Mouse (Mus musculus) adrenal gland, postnatal 0 days (tissue): Measurements from ENCODE around the gene Wdr92. TPM values are rescaled to one million over a fixed set of nuclear protein-coding genes. Genes with fewer than 3 reads are reported as not detected.

Experiments
- polyA plus RNA-seq: library from polyadenylated mRNA; unstranded; fragments of >200 nt; fragmentation: Nextera tagmentation; extraction: Ambion mirVana; gene quantifications from 2 replicates; pipeline ENCODE4 v1.2.1, GENCODE M21; 2015

Wdr92 gene
- polyA plus RNA-seq: 20.4 and 25.4 TPM in 2 replicates

DNA sequence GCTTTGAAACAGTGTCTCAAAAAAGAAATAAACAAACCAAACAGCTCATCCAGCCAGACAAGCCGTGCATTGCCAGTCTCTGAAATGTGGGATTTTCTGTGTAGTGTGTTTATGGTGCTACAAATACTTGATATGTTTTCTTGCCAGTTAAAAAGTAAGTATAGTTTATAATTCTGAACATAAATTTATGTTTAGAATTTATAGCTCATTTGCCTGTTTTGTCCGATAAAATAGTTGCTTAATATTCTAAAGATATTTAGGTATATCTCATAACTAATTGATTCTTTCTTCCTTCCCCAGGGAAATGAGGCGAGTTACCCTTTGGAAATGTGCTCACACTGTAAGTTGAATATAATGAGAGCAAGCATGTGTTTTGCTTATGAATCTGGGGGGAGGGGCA is at the start of gene Wdr92:
Wdr92 (plus strand) TSS at position 301 of the 400 bp plus-strand sequence.

DNA sequence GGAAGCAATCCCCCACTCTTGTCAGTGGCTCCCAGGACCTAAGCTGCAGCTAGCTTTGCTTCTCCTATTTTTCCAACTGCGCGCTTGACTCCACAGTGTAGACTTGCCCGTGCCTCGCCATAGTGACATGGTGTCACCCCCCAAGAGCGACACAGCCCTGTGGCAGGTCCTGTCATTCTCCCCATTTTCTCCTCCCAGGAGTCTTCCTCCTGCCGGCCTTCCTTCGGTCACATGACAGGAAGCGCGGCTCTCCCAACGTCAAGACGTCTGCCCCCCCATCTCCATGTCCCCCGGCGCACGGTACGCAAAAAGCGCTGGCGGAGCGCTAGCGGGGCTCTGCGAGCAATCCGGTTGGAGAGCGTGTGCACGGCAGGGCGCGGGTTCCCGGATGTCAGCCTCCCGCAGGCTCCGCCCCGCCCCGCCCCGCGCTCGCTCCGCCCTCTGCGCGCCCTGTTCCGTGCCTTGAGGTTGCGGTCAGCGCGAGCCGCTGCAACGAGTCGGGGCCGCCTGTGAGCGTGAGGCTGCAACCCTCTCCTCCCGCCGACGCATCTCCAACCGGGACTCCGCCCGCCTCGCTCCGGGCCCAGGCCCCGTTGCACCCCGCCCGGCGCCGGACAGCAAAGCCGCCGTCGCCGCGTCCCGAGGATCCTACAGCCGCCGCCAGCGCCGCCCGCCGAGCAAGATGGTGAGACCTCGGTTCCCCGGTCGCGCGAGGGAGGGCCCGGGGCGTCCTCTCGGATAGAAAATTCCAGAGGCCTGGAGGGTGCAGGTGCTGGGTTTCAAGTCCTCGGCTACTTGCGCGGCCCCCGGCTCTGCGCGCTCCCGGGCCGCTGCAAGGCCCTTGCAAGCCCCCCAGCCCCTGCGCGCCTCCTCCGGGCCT is 22.8 kb upstream of the Wdr92 start, which contains the start of gene Ppp3r1:
Ppp3r1 (plus strand) TSS at position 406 of the 880 bp plus-strand sequence.

DNA sequence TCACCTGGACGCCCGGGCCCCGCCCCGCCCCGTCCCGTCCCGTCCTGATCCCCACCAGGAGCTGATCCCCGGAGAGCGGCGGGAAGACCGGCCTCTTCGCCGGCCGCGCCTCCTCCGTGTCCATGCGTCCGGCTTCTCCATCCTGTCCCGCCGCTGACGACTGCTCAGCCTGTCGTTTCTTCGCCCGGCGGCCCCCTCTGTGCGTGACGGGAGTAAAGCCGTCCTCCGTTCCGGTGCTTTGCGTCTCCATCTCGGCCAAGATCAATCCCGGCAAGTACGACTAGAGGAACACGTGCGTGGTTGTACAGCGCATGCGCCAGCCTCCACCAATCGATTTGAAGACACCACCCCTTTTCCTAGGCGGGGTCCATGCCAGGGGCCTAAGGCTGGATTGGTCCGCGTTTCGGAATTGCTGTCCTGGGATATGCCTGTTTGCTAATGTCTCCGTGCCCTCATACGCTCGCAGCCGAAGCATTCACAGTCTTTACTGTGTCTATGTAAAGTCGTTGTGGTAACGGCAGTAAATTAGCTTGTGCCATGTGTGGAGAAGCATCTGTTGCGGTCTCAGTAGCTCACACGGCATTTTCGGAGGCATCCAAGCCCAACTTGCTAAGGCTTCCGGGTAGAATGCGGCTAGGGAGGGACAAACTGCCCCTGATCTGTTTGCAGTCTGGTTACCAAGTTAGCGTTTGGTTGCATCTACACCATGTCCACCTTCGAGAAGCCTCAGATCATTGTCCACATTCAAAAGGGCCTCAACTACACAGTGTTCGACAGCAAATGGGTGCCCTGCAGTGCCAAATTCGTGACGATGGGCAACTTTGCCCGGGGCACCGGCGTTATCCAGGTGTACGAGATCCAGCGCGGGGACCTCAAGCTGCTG is 29.6 kb downstream of the Wdr92 start, which contains the start of gene Pno1:
Pno1 (minus strand) TSS at position 311 of the 883 bp plus-strand sequence.

GRCm38 (mm10) chr11:17257443-17257842 is 75.5 kb downstream of the Wdr92 start, which contains the start of gene C1d:
TSS of gene C1d (plus strand) at chr11:17257579.

Other genes with a start within 250 kb of the Wdr92 start
- gene Fbxo48, start 230.7 kb upstream of the Wdr92 start, polyA plus RNA-seq: 0.59 TPM in 1 of 2 replicates, not detected in the other
- gene Cnrip1, start 130.5 kb upstream of the Wdr92 start, polyA plus RNA-seq: 42.3 and 55.2 TPM in 2 replicates
- 3.4 and 4.7 TPM in 2 replicates for gene Plek, start 129.7 kb upstream of the Wdr92 start, polyA plus RNA-seq
- gene Ppp3r1, start 22.8 kb upstream of the Wdr92 start, polyA plus RNA-seq: 91.4 and 114 TPM in 2 replicates
- 47.5 and 73.2 TPM in 2 replicates for gene Pno1, start 29.5 kb downstream of the Wdr92 start, polyA plus RNA-seq
- gene C1d, start 75.5 kb downstream of the Wdr92 start, polyA plus RNA-seq: 170 and 277 TPM in 2 replicates